Mouse (Mus musculus): ENCODE results near the gene Dtnbp1. TPM values are rescaled to one million over a fixed set of nuclear protein-coding genes. Genes with fewer than 3 reads are reported as not detected.

Gene Dtnbp1
- polyA plus RNA-seq, 1 experiment, result 56.2 TPM

DNA sequence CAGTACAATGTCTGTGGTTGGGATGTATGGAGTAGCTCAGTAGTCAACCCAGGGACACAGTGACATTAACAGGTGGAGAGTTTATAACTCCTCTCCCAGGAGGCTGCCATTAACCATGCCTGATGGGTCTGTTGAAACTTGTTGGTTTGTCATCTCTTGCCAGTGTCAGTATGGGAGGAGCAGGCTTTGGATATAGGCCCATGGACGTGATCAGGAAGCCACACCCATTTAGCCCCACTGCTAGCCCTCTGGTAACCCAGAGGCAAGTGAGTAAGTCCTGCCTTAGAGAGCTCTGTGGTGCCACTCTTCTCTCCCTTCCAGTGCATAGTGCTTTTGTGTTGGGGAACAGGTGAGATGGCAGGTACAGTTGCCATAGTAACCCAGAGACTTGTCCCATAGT, 97.7 kb downstream of the Dtnbp1 start:
- DNase-seq (ENCODE audit: low spot score), result no peak

DNA sequence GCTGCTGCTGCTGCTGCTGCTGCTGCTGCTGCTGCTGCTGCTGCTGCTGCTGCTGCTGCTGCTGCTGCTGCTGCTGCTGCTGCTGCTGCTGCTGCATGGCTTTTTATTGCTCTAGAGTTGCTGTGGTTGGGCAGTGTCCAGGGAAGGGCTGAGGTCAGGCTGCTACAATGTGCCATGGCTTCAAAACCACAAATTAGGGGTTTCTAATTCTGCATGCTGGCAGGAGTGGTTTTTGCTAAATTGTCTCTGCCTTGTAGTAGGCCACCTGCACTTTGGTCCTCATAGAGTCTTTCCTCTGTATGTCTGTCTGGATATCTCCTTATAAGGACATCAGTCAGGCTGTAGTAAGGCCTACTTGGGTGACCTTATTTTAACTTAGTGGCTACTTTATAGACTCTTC, 98.5 kb downstream of the Dtnbp1 start:
- no peak for DNase-seq (ENCODE audit: low spot score)

DNA sequence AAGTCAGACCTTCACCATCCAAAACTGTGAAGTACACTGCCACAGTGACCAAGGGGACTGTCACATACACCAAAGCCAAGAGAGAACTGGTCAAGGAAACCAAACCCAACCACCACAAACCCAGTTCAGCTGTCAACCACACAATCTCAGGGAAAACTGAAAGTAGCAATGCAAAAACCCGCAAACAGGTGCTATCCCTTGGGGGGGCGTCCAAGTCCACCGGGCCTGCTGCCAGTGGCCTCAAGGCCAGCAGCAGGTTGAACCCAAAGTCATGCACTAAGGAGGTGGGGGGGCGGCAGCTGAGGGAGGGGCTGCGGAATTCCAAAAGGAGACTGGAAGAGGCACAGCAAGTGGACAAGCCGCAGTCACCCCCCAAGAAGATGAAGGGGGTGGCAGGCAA, 99.6 kb downstream of the Dtnbp1 start:
- no peak for DNase-seq (ENCODE audit: low spot score)

DNA sequence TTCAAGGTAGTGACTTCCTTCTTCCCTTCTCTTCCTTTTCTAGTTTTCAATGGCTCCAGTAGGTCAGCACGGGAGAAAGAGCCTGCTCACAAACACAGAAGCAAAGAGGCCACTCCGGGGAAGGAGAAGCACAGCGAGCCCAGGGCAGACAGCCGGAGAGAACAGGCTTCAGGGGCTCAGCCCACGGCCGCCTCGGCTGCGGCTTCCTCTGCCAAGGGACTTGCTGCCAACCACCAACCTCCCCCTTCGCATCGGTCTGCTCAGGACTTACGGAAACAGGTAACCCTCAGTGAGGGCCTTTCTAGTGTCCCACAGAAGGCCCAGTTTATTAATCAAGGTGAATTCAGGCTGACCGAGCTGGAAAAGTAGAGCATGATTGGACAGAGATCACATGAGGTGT, 105.7 kb downstream of the Dtnbp1 start:
- DNase-seq (ENCODE audit: low spot score), result no peak

DNA sequence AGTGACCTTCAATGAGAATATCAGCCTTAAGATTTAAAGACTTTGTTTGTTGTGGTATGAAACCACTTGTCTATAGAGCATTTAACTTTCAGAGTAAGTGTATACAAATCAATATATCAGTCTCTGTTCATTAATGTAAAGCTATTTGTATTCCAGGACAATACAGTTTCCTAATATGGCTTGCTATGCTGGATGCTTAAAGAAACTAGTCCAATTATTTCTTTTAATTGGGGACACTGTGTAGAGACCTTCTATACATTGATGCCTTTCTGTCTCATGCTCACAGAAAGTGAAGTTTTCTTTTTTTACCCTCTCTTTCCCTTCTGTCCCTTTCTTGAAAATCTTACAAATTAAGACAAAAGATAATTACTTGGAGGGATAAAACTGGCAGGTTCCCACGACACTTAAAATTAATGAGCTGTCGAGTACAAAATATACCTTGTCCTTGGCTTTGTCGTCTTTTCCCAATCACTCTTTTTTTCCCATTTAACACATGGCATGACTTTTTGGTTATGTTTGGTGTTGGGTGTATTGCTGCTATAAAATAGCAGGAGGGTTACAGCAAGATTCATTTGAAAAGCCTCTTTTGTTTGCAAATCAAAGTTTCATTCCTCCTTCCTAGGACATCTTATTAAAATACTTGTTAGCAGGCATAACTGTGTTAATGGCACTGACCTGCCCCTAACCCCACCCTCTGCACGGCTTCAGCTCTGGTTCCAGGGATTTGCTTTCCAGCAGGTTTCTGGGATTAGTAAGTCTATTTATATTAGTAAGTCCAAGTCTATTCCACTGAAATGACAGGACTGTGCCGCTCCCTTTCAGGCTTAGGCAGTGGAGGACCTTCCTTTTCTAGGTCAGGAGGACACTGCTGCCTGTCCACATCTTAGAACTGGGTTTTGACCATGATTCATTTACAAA, 109.9 kb downstream of the Dtnbp1 start:
- no peak for DNase-seq (ENCODE audit: low spot score)

DNA sequence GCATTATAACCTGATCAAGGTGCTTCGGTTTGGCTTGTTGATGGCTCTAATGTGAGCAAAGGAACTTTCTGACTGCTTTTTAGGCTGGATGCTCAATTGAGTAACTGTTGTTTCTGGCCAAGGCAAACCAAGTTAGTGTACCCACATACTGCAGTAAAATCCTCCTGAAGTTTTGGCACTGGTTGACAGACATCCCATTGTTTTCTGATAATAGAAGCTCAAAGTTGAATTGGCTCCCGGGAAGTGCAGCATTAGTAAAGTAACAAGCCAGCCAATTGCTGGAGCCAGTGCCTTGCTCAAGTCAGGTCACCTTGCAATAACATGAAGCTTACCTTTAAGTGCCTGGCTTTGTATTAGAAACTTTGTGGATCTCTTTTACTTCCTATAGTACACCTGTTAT, 111.3 kb downstream of the Dtnbp1 start:
- DNase-seq (ENCODE audit: low spot score), result no peak

DNA sequence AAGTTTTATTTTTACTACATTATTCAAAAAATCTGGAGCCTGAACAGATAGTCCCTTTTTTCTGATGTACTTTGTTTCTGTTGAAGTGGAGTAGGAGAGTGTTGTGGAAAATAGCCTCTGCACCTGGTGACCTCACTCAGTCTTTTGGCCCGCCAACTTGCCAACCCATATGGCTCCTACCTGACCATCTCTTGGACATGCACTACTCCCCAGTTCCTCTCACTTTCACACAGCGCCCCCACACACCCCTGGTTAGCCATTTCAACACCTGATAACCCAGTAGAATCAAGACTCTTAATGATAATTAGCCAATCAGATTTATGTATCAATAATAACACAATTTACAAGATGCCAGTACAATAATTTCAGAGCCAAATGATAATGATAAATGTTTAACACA, 115.7 kb downstream of the Dtnbp1 start:
- DNase-seq (ENCODE audit: low spot score), result no peak

DNA sequence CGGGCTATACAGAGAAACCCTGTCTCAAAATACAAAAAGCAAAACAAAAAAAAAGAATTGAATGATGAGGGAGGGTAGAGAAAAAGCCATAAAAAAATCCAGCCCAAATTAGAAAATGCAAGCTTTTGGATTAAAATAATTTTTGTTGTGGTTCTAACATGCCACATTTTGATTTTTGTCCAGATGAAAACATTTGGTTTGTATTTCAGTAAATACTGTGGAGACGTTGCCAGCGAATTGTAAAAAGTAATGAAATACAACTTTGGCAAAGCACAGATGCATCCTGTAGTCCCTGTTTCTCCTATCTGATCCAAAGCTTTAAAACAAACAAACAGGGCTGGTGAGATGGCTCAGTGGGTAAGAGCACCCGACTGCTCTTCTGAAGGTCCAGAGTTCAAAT, 120.9 kb downstream of the Dtnbp1 start:
- DNase-seq (ENCODE audit: low spot score), result no peak

DNA sequence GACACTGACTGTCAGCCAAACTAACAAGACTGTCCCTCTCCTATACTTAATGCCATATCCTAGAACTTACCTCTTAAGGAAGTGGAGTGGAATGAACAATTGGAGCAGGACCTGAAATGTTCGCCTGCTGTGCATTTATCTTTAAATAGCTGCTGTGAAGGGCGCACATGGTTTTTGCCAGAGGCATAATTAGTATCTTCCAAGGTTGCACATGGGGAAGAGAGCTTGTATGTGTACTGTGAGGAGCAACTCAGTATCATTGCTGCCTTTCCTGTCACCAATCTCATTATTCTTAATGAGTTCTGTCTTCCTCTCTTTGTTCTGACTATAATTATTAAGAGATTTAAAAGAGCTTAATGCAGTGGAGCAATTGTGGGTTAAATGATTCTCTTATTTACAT, 125.1 kb downstream of the Dtnbp1 start:
- DNase-seq (ENCODE audit: low spot score), result no peak

Other genes with a start within 250 kb of the Dtnbp1 start
- 0.13 and 0.21 TPM in 2 replicates for gene Gm9817, start 76.5 kb upstream of the Dtnbp1 start, polyA plus RNA-seq (2012; rRNA removed)